Mouse (Mus musculus): ENCODE measurements at regions not wholly inside any gene's neighbourhood (a gene's known extent, or its start where the extent isn't known, plus 50 kb on each side); places are given as distances from the start of the nearest gene placed in this dataset.
A peak's percentile ranks its signal among the peaks of the same experiment; 100 is the strongest.

DNA sequence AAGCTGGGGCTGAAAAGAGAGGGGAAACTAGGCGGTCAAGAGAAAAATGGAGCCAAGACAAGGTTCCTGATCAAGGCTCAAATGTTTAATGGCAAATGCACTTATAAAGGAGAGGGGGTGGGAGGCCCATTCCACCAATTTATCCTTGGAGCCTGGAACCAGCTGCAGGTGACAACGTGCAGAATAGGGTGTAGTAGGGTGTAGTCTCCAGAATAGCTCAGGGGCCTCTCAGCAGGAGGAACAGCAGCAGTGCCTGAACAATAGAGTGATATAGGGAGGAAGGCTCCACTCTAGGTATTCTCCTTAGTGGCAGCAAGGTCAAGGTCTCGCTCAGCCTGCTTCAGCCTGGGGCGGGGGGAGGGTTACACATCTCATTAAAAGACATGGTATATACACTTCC, 451.7 kb downstream of the Ube2dnl2 start:
- Histone ChIP-seq H3K79me2 (replicated peaks; ENCODE audit: control insufficient read depth, insufficient read depth, low read length) (no peaks in the 10 kb centered on the region), H3K9ac (ENCODE audit: low read depth, low read length) (no peak overlapping the region), H3K4me3 (no peak overlapping the region), H3K27ac (no peak overlapping the region), H3K27me3 (ENCODE audit: control insufficient read depth, insufficient read depth, low read length) (no peaks in the 10 kb centered on the region), H3K36me3 (ENCODE audit: control insufficient read depth, insufficient read depth, low read length) (no peaks in the 10 kb centered on the region), H3K4me1 (ENCODE audit: control insufficient read depth, insufficient read depth, low read length) (no peaks in the 10 kb centered on the region)
- WGBS, result 57% methylated on average over 4 of the region's 4 CpGs
- intact Hi-C loops (cut with DNase I), result no loop called here
- DNase-seq, result no peak
- TF ChIP-seq POLR2A (IDR thresholded peaks at IDR 0.05; ENCODE audit: insufficient read depth, low read depth, low read length) (no peak), EP300 (IDR thresholded peaks at IDR 0.05; ENCODE audit: insufficient read depth, low read depth, low read length) (no peak), CTCF (IDR thresholded peaks at IDR 0.05) (no peak)

DNA sequence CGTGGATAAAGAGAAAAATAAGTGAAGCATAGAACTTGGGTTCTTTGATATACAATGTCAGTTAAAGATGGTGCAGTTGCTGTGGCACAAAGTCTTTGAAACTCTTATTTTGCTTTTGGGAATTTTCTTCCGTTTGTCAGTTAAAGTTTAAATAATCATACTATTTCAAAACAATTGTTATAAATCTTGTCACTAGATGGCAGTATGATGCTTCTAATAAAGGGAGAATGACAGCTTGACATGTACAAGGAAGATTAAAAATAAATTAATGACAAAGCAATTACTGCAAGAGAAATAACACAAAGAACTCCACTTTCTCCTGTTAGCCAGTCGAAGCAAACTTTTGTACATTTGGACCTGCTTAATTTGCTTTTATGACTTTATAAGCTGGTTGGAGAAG, 489.0 kb downstream of the Ube2dnl2 start:
- no peaks in the 10 kb centered on the region for H3K27me3 ChIP-seq (ENCODE audit: control insufficient read depth, insufficient read depth, low read length)
- intact Hi-C loops (cut with DNase I), result no loop called here
- no peaks in the 10 kb centered on the region for H3K4me1 ChIP-seq (ENCODE audit: control insufficient read depth, insufficient read depth, low read length)
- no peak overlapping the region for H3K9ac ChIP-seq (ENCODE audit: low read depth, low read length)
- no peaks in the 10 kb centered on the region for H3K79me2 ChIP-seq (replicated peaks; ENCODE audit: control insufficient read depth, insufficient read depth, low read length)
- 39% methylated on average over 3 of the region's 3 CpGs for WGBS
- no peak for DNase-seq
- no peak overlapping the region for H3K27ac ChIP-seq
- TF ChIP-seq POLR2A (IDR thresholded peaks at IDR 0.05; ENCODE audit: insufficient read depth, low read depth, low read length) (no peak), CTCF (IDR thresholded peaks at IDR 0.05) (peak; percentile 45)
- no peak overlapping the region for H3K4me3 ChIP-seq
- no peaks in the 10 kb centered on the region for H3K36me3 ChIP-seq (ENCODE audit: control insufficient read depth, insufficient read depth, low read length)
